Mouse (Mus musculus) liver, embryonic 13.5 days (tissue): Measurements from ENCODE around the gene Fbxw8. TPM values are rescaled to one million over a fixed set of nuclear protein-coding genes. Genes with fewer than 3 reads are reported as not detected.

Source experiments
- ATAC-seq: fragments of 200-750 bp; cut with Nextera tagmentation; 2 replicates; pipeline ENCODE4 v1.8.0; 2017; ENCODE audit warnings: low read depth, mild to moderate bottlenecking, moderate number of reproducible peaks, moderate library complexity
- DNase-seq: peaks from one replicate; pipeline ENCODE4 v3.0.0; 2022
- H3K27ac ChIP-seq: fragments of 300-500 bp; sonication (generic); 2 replicates; pipeline ENCODE4 v1.5.1; 2015; ENCODE audit warnings: moderate library complexity, mild to moderate bottlenecking, inconsistent platforms
- H3K27me3 ChIP-seq: fragments of 300-500 bp; sonication (generic); 2 replicates; pipeline ENCODE4 v1.6.1; 2015; ENCODE audit warnings: mild to moderate bottlenecking, inconsistent platforms
- H3K36me3 ChIP-seq: fragments of 300-500 bp; sonication (generic); 2 replicates; pipeline ENCODE4 v1.6.1; 2015; ENCODE audit warnings: mild to moderate bottlenecking, inconsistent platforms
- H3K4me1 ChIP-seq: fragments of 300-500 bp; sonication (generic); replicated peaks from 2 replicates; pipeline ENCODE4 v1.6.1; 2015; ENCODE audit warnings: inconsistent platforms
- H3K4me2 ChIP-seq: fragments of 300-500 bp; sonication (generic); 2 replicates; pipeline ENCODE4 v1.6.1; 2015; ENCODE audit warnings: inconsistent platforms, mild to moderate bottlenecking, moderate library complexity
- H3K4me3 ChIP-seq: fragments of 300-500 bp; sonication (generic); replicated peaks from 2 replicates; pipeline ENCODE4 v1.5.1; 2015; ENCODE audit warnings: mild to moderate bottlenecking, inconsistent platforms
- H3K9ac ChIP-seq: fragments of 300-500 bp; sonication (generic); 2 replicates; pipeline ENCODE4 v1.6.1; 2015; ENCODE audit warnings: mild to moderate bottlenecking, inconsistent platforms
- H3K9me3 ChIP-seq: fragments of 300-500 bp; sonication (generic); replicated peaks from 2 replicates; pipeline ENCODE4 v1.6.1; 2016; ENCODE audit warnings: inconsistent platforms
- WGBS: fragments of 180-500 bp; shearing (Covaris S2); methylation state at CpG from one replicate; pipeline ENCODE4 v1.1.7; 2015; ENCODE audit not compliant: insufficient replicate concordance; 5-methylcytosine and 5-hydroxymethylcytosine counted together
- polyA plus RNA-seq: library from polyadenylated mRNA; unstranded; fragments of >200 nt; fragmentation: Nextera tagmentation; extraction: Ambion mirVana; gene quantifications from 2 replicates; pipeline ENCODE4 v1.2.1, GENCODE M21; 2015

Gene Fbxw8
- polyA plus RNA-seq, 1 experiment from 2014 or later = 10.0 TPM

- H3K4me1 ChIP-seq = peaks cover 2% of the 10 kb centered on the region; the same call in 1 of the 2 replicates
- H3K9ac ChIP-seq = no peak overlapping the region
- WGBS = 80% methylated on average over 2 of the region's 2 CpGs
- no peak overlapping the region for H3K4me2 ChIP-seq
- H3K9me3 ChIP-seq = no peaks in the 10 kb centered on the region
- H3K27me3 ChIP-seq = no peaks in the 10 kb centered on the region
- DNase-seq (no peak), ATAC-seq (no peak)
- no peak overlapping the region for H3K27ac ChIP-seq
- H3K4me3 ChIP-seq = no peak overlapping the region
- no peaks in the 10 kb centered on the region for H3K36me3 ChIP-seq
Measured at GRCm38 (mm10) chr5:118053205-118053604, 102.1 kb downstream of the Fbxw8 start.

GRCm38 (mm10) chr5:118051981-118052662, 103.1 kb downstream of the Fbxw8 start:
- H3K4me1 ChIP-seq = peaks cover 2% of the 10 kb centered on the region; the same call in 1 of the 2 replicates
- H3K9me3 ChIP-seq = no peaks in the 10 kb centered on the region
- 66% methylated on average over 8 of the region's 8 CpGs for WGBS
- H3K27ac ChIP-seq = no peak overlapping the region
- no peak for ATAC-seq
- no peak overlapping the region for H3K4me2 ChIP-seq
- H3K36me3 ChIP-seq = no peaks in the 10 kb centered on the region
- no peak overlapping the region for H3K4me3 ChIP-seq
- DNase-seq = no peak
- no peak overlapping the region for H3K9ac ChIP-seq
- no peaks in the 10 kb centered on the region for H3K27me3 ChIP-seq

DNA sequence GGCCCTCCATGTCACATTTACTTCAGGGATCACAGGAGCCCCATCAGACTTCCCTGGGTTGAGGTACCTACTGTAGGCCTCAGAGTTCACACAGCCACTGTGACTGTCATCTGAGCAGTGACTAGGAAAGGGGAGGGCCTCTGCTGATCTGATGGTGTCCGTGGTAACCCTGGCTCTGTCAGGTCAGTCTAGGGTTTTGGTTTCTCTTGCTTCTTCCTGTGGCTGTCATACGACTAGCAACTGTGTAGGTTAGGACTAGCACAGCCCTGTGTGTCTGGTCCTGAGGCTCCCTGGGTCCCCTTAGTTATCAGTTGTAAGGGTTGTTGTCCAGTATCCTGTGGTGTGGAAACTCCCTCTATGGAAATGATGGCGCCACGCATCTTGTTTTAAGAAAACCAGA, 104.5 kb downstream of the Fbxw8 start:
- Histone ChIP-seq H3K9ac (no peak overlapping the region), H3K9me3 (no peaks in the 10 kb centered on the region), H3K27me3 (no peaks in the 10 kb centered on the region), H3K36me3 (no peaks in the 10 kb centered on the region), H3K27ac (no peak overlapping the region), H3K4me2 (no peak overlapping the region), H3K4me3 (no peak overlapping the region), H3K4me1 (peaks cover 2% of the 10 kb centered on the region; the same call in 1 of the 2 replicates)
- no peak for DNase-seq
- no peak for ATAC-seq
- 39% methylated on average over 4 of the region's 4 CpGs for WGBS

DNA sequence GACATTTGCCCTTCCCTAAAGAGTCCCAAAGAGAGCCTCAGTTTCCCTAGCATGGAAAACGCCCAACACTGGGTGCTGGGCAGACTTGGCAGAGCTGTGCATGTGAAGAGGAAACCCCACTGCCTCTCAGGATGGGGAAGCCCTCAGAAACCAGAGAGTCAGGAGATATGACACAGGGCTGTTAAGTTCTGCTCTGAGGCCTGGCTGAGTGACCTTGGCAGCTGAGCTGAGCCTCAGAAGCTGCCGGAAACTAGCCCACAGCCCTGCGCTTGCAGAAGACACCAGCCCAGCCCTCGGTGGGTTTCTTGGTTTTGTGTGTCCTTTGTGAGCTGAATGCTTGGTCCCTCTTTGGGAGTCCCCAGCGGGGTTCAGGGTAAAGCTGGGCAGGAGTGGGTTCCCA, 106.3 kb downstream of the Fbxw8 start:
- Histone ChIP-seq H3K9me3 (no peaks in the 10 kb centered on the region), H3K27ac (0 out of 2 replicates have a peak overlapping the region, but pooled peaks have one; percentile 3), H3K36me3 (no peaks in the 10 kb centered on the region), H3K9ac (no peak overlapping the region), H3K4me2 (no peak overlapping the region), H3K27me3 (no peaks in the 10 kb centered on the region), H3K4me1 (peaks cover 2% of the 10 kb centered on the region; the same call in 1 of the 2 replicates), H3K4me3 (no peak overlapping the region)
- DNase-seq (no peak), ATAC-seq (no peak)
- 39% methylated on average over 5 of the region's 5 CpGs for WGBS

DNA sequence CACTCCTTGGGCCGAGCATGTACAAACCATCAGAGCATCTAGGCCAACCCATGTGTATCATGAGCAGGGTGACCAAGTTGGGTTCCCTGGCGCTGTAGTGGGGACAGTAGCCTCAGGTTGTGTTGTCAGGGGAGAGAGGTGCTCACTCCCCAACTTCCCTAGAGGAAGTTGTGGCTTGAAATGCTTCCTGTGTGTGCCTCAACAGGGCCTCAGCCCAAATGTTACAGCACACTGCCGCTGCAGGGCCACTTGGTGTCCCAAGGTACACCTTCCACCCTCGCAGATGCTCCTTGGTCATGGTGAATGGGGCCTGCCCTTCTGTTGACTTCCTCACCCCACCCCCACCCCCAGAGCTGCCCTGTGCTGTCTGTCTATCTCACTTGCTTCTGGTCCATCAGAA, 106.9 kb downstream of the Fbxw8 start:
- Histone ChIP-seq H3K9ac (no peak overlapping the region), H3K27me3 (no peaks in the 10 kb centered on the region), H3K36me3 (no peaks in the 10 kb centered on the region), H3K4me1 (peaks cover 2% of the 10 kb centered on the region; the same call in 1 of the 2 replicates), H3K4me2 (no peak overlapping the region), H3K27ac (no peak overlapping the region), H3K4me3 (no peak overlapping the region), H3K9me3 (no peaks in the 10 kb centered on the region)
- ATAC-seq = 0 out of 2 replicates have a peak, but pooled peaks have one; percentile 20
- WGBS = 23% methylated on average over 4 of the region's 4 CpGs
- DNase-seq = no peak

- 76% methylated on average over 14 of the region's 14 CpGs for WGBS
- Histone ChIP-seq H3K4me2 (no peak overlapping the region), H3K27ac (no peak overlapping the region), H3K4me3 (no peak overlapping the region), H3K4me1 (peaks cover 2% of the 10 kb centered on the region; the same call in 1 of the 2 replicates), H3K27me3 (no peaks in the 10 kb centered on the region), H3K9me3 (no peaks in the 10 kb centered on the region), H3K9ac (no peak overlapping the region), H3K36me3 (no peaks in the 10 kb centered on the region)
- DNase-seq (no peak), ATAC-seq (no peak)
Measured at GRCm38 (mm10) chr5:118047091-118047757, 108.0 kb downstream of the Fbxw8 start.

GRCm38 (mm10) chr5:118045385-118045784, 109.9 kb downstream of the Fbxw8 start:
- no peaks in the 10 kb centered on the region for H3K9me3 ChIP-seq
- 65% methylated on average over 9 of the region's 9 CpGs for WGBS
- no peak overlapping the region for H3K4me2 ChIP-seq
- no peaks in the 10 kb centered on the region; the same call in 1 of the 2 replicates for H3K4me1 ChIP-seq
- DNase-seq = no peak
- H3K4me3 ChIP-seq = no peak overlapping the region
- no peak overlapping the region for H3K27ac ChIP-seq
- H3K9ac ChIP-seq = no peak overlapping the region
- ATAC-seq = no peak
- H3K27me3 ChIP-seq = no peaks in the 10 kb centered on the region
- H3K36me3 ChIP-seq = no peaks in the 10 kb centered on the region

DNA sequence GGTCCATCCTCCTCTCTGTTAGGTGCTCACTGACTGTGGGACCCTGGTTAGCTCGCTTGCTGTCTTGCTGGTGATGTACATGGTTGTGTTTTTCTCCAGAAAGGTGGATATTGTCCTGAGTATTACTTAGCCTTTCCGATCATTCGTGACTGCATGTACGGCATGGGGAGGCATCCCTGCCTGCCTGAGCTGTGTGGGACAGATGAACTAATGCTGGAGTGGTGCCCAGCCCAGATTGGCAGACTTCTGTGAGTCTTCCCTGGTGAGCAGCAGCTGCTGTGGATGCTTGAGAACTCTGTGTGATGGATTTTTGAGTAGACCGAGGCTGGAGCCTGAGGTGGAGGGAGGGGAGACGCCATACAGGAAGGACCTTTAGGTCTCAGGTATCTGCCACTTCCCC, 110.4 kb downstream of the Fbxw8 start:
- Histone ChIP-seq H3K27ac (no peak overlapping the region), H3K36me3 (no peaks in the 10 kb centered on the region), H3K4me2 (no peak overlapping the region), H3K9me3 (no peaks in the 10 kb centered on the region), H3K27me3 (no peaks in the 10 kb centered on the region), H3K4me3 (no peak overlapping the region), H3K9ac (no peak overlapping the region), H3K4me1 (no peaks in the 10 kb centered on the region; the same call in 1 of the 2 replicates)
- DNase-seq = no peak
- ATAC-seq = no peak
- 65% methylated on average over 6 of the region's 6 CpGs for WGBS

- H3K4me1 ChIP-seq = no peaks in the 10 kb centered on the region; the same call in 1 of the 2 replicates
- H3K9ac ChIP-seq = no peak overlapping the region
- H3K27me3 ChIP-seq = no peaks in the 10 kb centered on the region
- H3K9me3 ChIP-seq = no peaks in the 10 kb centered on the region
- no peaks in the 10 kb centered on the region for H3K36me3 ChIP-seq
- H3K27ac ChIP-seq = no peak overlapping the region
- 69% methylated on average over 4 of the region's 4 CpGs for whole genome bisulfite sequencing
- H3K4me2 ChIP-seq = no peak overlapping the region
- DNase-seq (no peak), ATAC-seq (no peak)
- no peak overlapping the region for H3K4me3 ChIP-seq
Measured at GRCm38 (mm10) chr5:118043761-118044160, 111.5 kb downstream of the Fbxw8 start.

GRCm38 (mm10) chr5:118042599-118042998, 112.7 kb downstream of the Fbxw8 start:
- H3K4me2 ChIP-seq = no peak overlapping the region
- 0 out of 2 replicates have a peak, but pooled peaks cover 3% of the 10 kb centered on the region for H3K4me1 ChIP-seq
- no peaks in the 10 kb centered on the region for H3K27me3 ChIP-seq
- H3K9me3 ChIP-seq = no peaks in the 10 kb centered on the region
- DNase-seq (no peak), ATAC-seq (no peak)
- no peak overlapping the region for H3K9ac ChIP-seq
- no peaks in the 10 kb centered on the region for H3K36me3 ChIP-seq
- 67% methylated on average over 6 of the region's 6 CpGs for WGBS
- no peak overlapping the region for H3K4me3 ChIP-seq
- H3K27ac ChIP-seq = no peak overlapping the region

DNA sequence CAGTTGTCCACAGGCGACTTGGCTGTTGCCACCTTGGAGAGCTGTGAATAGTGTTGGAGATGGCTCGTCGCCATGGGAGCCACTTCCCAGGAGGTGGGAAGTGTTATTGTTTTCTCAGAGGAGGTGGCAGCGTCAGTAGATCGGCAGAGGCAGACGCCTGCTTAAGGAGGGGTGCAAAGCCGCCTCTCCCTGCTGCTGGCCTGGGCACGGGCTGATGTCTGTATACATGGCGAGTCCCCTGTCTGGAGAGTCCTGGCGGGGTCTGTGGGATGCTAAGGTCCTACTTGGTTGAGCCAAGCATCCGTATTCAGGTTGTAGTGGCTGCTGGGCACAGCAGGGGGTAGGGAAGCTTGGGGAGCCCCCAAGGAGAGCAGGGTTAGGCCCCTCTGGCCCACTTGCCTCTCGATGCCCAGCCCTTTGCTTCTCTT, 116.0 kb downstream of the Fbxw8 start:
- Histone ChIP-seq H3K4me3 (no peak overlapping the region), H3K9ac (no peak overlapping the region), H3K27ac (no peak overlapping the region), H3K4me1 (0 out of 2 replicates have a peak, but pooled peaks cover 6% of the 10 kb centered on the region), H3K27me3 (peaks cover 3% of the 10 kb centered on the region; the same call in 1 of the 2 replicates), H3K4me2 (no peak overlapping the region), H3K36me3 (no peaks in the 10 kb centered on the region), H3K9me3 (no peaks in the 10 kb centered on the region)
- ATAC-seq (no peak), DNase-seq (no peak)
- WGBS = 50% methylated on average over 12 of the region's 12 CpGs
